Mouse (Mus musculus) cortical plate, adult 2 months (tissue): ENCODE measurements around the gene Myh9. TPM values are rescaled to one million over a fixed set of nuclear protein-coding genes. Genes with fewer than 3 reads are reported as not detected.
A peak's percentile ranks its signal among the peaks of the same experiment; 100 is the strongest.
"Not testable (repeated sequence)": the region's sequence is repeated elsewhere in the genome, so short reads cannot be mapped to it uniquely, and the experiment has no call there.

Experiments
- H3K27ac ChIP-seq: fragments of 200-500 bp; 2 replicates; pipeline ENCODE4 v1.5.1; 2012; ENCODE audit warnings: low read length, control low read depth, inconsistent platforms; ENCODE audit not compliant: insufficient read depth
- H3K4me1 ChIP-seq: fragments of 200-500 bp; 2 replicates; pipeline ENCODE4 v1.6.1; 2011; ENCODE audit warnings: low read length; ENCODE audit not compliant: control insufficient read depth, insufficient read depth
- H3K4me3 ChIP-seq: fragments of 200-500 bp; 2 replicates; pipeline ENCODE4 v1.5.1; 2011; ENCODE audit warnings: mild to moderate bottlenecking, low read length, control low read depth; ENCODE audit not compliant: insufficient read depth
- CTCF ChIP-seq: fragments of 200-500 bp; IDR thresholded peaks from 2 replicates; pipeline ENCODE4 v1.5.1; 2011; ENCODE audit warnings: mild to moderate bottlenecking, control low read depth, low read length; ENCODE audit not compliant: insufficient read depth; ENCODE audit errors: extremely low read depth
- POLR2A ChIP-seq: fragments of 200-500 bp; IDR thresholded peaks from 2 replicates; pipeline ENCODE4 v1.6.1; 2011; ENCODE audit warnings: mild to moderate bottlenecking, low read length, control low read depth; ENCODE audit not compliant: insufficient read depth; ENCODE audit errors: extremely low read depth
- polyA plus RNA-seq: library from polyadenylated mRNA; depleted of rRNA; stranded (reverse); fragments of >200 nt; gene quantifications from 2 replicates; pipeline ENCODE4 v1.2.3, GENCODE M21; 2012

The Myh9 gene
- polyA plus RNA-seq, 1 experiment = 32.6 TPM

- no peak overlapping the region for H3K4me3 ChIP-seq
- TF ChIP-seq CTCF (no peak), POLR2A (no peak)
- no peaks in the 10 kb centered on the region for H3K4me1 ChIP-seq
- no peak overlapping the region for H3K27ac ChIP-seq
These were observed 89.5 kb downstream of the Myh9 start for GRCm38 (mm10) chr15:77752443-77752842.

- no peaks in the 10 kb centered on the region for H3K4me1 ChIP-seq
- no peak overlapping the region for H3K27ac ChIP-seq
These were observed 91.5 kb downstream of the Myh9 start for GRCm38 (mm10) chr15:77750461-77750860.

GRCm38 (mm10) chr15:77749717-77750116 lies 92.3 kb downstream of the Myh9 start:
- TF ChIP-seq POLR2A = no peak
- no peak for TF ChIP-seq CTCF
- Histone ChIP-seq H3K4me3 (no peak overlapping the region), H3K27ac (no peak overlapping the region), H3K4me1 (no peaks in the 10 kb centered on the region)

More at GRCm38 (mm10) chr15:77750461-77750860, 91.5 kb downstream of the Myh9 start:
- H3K4me3 ChIP-seq = no peak overlapping the region
- TF ChIP-seq CTCF (peak; percentile 77), POLR2A (no peak)

GRCm38 (mm10) chr15:77748414-77748813 lies 93.6 kb downstream of the Myh9 start:
- Histone ChIP-seq H3K4me3 (no peak overlapping the region), H3K4me1 (no peaks in the 10 kb centered on the region), H3K27ac (no peak overlapping the region)
- TF ChIP-seq POLR2A (no peak), CTCF (no peak)

- TF ChIP-seq CTCF (no peak), POLR2A (no peak)
- no peak overlapping the region for H3K27ac ChIP-seq
- no peaks in the 10 kb centered on the region for H3K4me1 ChIP-seq
- no peak overlapping the region for H3K4me3 ChIP-seq
These were observed 95.6 kb downstream of the Myh9 start for GRCm38 (mm10) chr15:77746326-77746725.

GRCm38 (mm10) chr15:77745081-77745480 lies 96.9 kb downstream of the Myh9 start:
- H3K4me1 ChIP-seq = no peaks in the 10 kb centered on the region
- H3K27ac ChIP-seq = no peak overlapping the region
- no peak overlapping the region for H3K4me3 ChIP-seq
- no peak for TF ChIP-seq POLR2A
- no peak for TF ChIP-seq CTCF

GRCm38 (mm10) chr15:77744632-77745031 lies 97.3 kb downstream of the Myh9 start:
- H3K27ac ChIP-seq = no peak overlapping the region
- H3K4me1 ChIP-seq = no peaks in the 10 kb centered on the region
- no peak overlapping the region for H3K4me3 ChIP-seq
- no peak for TF ChIP-seq CTCF
- TF ChIP-seq POLR2A = no peak

- H3K4me3 ChIP-seq, H3K4me1 ChIP-seq, H3K27ac ChIP-seq: not testable (repeated sequence)
These were observed 100.4 kb downstream of the Myh9 start for GRCm38 (mm10) chr15:77741556-77741955.

- no peak overlapping the region for H3K4me3 ChIP-seq
- no peaks in the 10 kb centered on the region for H3K4me1 ChIP-seq
- TF ChIP-seq POLR2A = no peak
- TF ChIP-seq CTCF = peak; percentile 30
- H3K27ac ChIP-seq = no peak overlapping the region
These were observed 101.3 kb downstream of the Myh9 start for GRCm38 (mm10) chr15:77740511-77741297.

- H3K4me3 ChIP-seq, H3K4me1 ChIP-seq, H3K27ac ChIP-seq: not testable (repeated sequence)
These were observed 108.1 kb downstream of the Myh9 start for GRCm38 (mm10) chr15:77733903-77734302.

GRCm38 (mm10) chr15:77733380-77733779 lies 108.6 kb downstream of the Myh9 start:
- not testable (repeated sequence) for H3K4me1 ChIP-seq, H3K4me3 ChIP-seq, H3K27ac ChIP-seq

GRCm38 (mm10) chr15:77732851-77733250 lies 109.1 kb downstream of the Myh9 start:
- not testable (repeated sequence) for H3K4me1 ChIP-seq, H3K4me3 ChIP-seq, H3K27ac ChIP-seq
